Mouse (Mus musculus) cerebellum, adult 9-11 months (tissue): ENCODE data around the gene Gm17349.

ENCODE experiments used
- DNase-seq: peaks from one replicate; pipeline ENCODE4 v3.0.0; 2022

Gm17349 gene

DNA sequence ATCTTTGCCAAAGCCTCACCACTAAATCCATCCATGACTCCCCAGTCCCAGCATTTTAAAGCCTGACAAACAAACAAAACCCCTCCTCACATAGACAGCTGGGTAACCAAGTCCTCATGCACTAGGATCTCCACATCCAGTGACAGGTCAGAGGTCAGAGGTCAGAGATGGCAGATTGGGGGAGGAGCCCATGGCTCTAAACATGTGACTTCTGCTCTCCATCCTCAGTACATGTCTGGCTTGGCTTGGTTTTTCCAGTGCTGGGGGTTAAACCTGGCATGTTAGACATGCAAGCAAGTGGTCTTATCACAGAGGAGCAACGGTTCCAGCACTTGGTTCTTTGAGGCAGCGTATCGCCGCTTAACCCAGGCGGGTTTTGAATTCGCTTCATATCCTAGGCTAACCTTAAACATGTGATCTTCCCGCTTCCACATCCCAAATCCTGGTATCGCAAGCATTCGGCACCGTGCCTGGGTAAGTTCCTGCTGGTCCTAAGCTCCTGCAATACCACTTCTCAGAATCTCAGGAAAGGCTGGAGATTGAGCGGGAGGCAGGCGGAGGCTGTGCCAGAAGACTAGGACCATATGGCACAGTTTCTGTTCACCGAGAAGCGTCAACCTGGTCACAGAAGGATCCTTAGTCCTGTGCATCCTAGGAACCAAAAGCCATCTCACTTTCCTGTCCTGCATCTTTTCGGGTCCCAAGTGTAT lies 44.0 kb downstream of the Gm17349 start:
- peak; percentile 86 for DNase-seq

DNA sequence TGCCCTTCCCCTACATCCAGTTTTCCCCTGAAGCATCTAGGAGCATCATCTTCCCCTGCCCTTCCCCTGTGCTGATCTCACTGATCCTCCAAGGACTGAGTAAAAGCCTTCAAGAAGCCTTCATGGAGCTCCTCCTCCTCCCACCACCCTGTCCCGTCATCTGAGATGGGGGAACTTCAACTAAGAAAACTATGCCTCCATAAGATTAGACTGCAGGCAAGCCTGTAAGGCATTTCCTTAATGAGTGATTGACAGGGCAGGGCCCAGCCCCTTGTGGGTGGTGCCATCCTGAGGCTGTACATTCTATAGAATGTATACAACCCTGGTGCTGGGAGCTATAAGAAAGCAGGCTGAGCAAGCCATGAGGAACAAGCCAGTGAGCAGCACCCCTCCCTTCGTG lies 46.9 kb downstream of the Gm17349 start:
- DNase-seq, result no peak

DNA sequence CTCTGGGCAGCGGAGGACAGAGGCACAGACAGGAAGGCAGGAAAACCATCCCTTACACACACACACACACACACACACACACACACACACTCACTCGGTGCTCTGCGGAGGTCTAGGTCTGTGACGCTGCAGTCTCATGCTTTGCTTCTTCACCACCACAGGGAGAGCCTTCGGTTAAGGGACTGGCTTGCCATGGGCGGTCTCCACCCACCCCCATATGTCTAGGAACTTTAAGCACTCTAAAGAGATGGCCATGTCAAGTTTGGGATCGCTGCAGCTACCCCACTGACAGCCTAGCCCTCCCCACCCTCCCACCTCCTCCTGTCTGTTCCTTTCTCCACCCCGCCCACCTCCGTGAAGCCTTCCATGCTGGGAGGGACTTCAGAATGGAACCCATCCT lies 49.3 kb downstream of the Gm17349 start:
- no peak for DNase-seq

DNA sequence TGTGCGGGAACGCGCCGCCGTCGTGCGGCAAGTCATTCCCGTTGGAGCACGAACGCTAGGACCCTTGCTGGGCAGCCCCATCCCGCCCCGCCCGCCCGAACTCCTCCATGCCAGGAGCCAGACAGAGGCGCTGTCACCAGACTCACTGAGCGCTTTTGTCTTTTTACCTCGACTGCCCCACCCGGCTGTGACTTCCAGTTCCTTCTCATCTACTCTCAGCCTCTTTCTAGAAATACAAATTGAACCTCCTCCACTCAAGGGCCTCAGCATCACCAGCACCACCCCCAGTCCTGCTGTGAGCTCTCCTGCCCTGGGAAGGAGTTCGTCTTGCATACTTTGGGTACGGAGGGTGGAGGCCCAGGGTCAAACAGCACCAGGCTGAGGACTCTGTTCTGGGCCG lies 51.4 kb downstream of the Gm17349 start:
- peak; percentile 28 for DNase-seq

DNA sequence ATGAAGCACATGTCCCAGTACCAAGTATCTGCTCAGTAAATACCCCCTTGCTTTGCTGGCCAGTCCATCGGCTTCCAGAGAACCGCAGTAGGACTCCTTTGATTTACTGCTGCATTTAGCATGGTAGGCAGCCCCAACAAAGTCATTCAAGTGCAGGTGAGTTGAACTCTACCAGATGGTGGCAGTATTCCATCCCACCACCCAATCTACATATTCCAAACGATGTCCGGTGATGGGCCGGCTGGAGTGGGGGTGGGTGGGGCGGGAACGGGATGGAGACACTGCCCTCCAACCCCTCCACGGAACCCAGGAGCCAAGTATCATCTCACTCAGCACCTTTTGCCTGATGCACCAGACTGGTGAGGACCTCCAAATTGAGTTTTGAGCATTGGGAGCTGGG lies 52.0 kb downstream of the Gm17349 start:
- DNase-seq, result peak; percentile 40
